Mouse (Mus musculus) ES-Bruce4 (cell line): ENCODE data around the gene Ccnjl. TPM values are rescaled to one million over a fixed set of nuclear protein-coding genes. Genes with fewer than 3 reads are reported as not detected.

Experiments used
- H3K27ac ChIP-seq: 2 replicates; pipeline ENCODE4 v1.5.1; 2012; ENCODE audit warnings: low read length, inconsistent platforms; ENCODE audit not compliant: insufficient read depth
- H3K27me3 ChIP-seq: 2 replicates; pipeline ENCODE4 v1.6.1; 2012; ENCODE audit warnings: mild to moderate bottlenecking, low read length, inconsistent platforms; ENCODE audit not compliant: control insufficient read depth, poor library complexity, insufficient read depth, severe bottlenecking
- H3K36me3 ChIP-seq: 2 replicates; pipeline ENCODE4 v1.6.1; 2012; ENCODE audit warnings: inconsistent platforms, mild to moderate bottlenecking, low read length, moderate library complexity; ENCODE audit not compliant: control insufficient read depth, poor library complexity, insufficient read depth, severe bottlenecking
- H3K4me1 ChIP-seq: one replicate; pipeline ENCODE4 v1.8.1; 2011; ENCODE audit warnings: low read length; ENCODE audit not compliant: control insufficient read depth, insufficient read depth
- H3K4me3 ChIP-seq: 2 replicates; pipeline ENCODE4 v1.5.1; 2011; ENCODE audit warnings: low read depth, mild to moderate bottlenecking, low read length
- H3K9ac ChIP-seq: 2 replicates; pipeline ENCODE4 v1.6.1; 2012; ENCODE audit warnings: low read depth, mild to moderate bottlenecking, inconsistent platforms; ENCODE audit not compliant: poor library complexity, severe bottlenecking
- H3K9me3 ChIP-seq: replicated peaks from 2 replicates; pipeline ENCODE4 v1.6.1; 2012; ENCODE audit warnings: mild to moderate bottlenecking, low read length, inconsistent platforms; ENCODE audit not compliant: control insufficient read depth, poor library complexity, insufficient read depth, severe bottlenecking
- CTCF ChIP-seq: IDR thresholded peaks from one replicate; pipeline ENCODE4 v1.8.1; 2011; ENCODE audit warnings: low read depth, low read length
- EP300 ChIP-seq: IDR thresholded peaks from 2 replicates; pipeline ENCODE4 v1.6.1; 2011; ENCODE audit warnings: low read depth, low read length; ENCODE audit not compliant: insufficient read depth
- POLR2A ChIP-seq: IDR thresholded peaks from one replicate; pipeline ENCODE4 v1.8.1; 2011; ENCODE audit warnings: low read length; ENCODE audit not compliant: insufficient read depth
- polyA plus RNA-seq: library from polyadenylated mRNA; stranded (reverse); fragments of >200 nt; gene quantifications from 2 replicates; pipeline ENCODE4 v1.2.4, GENCODE M21; 2011; ENCODE audit warnings: low read depth; ENCODE audit not compliant: missing spikeins, insufficient read depth, insufficient read length

Gene Ccnjl
- polyA plus RNA-seq, 1 experiment: 3.8 TPM

- Histone ChIP-seq H3K27ac (no peak overlapping the region), H3K36me3 (no peaks in the 10 kb centered on the region)
These were observed 18.1 kb downstream of the Ccnjl start for GRCm38 (mm10) chr11:43546678-43547077.

DNA sequence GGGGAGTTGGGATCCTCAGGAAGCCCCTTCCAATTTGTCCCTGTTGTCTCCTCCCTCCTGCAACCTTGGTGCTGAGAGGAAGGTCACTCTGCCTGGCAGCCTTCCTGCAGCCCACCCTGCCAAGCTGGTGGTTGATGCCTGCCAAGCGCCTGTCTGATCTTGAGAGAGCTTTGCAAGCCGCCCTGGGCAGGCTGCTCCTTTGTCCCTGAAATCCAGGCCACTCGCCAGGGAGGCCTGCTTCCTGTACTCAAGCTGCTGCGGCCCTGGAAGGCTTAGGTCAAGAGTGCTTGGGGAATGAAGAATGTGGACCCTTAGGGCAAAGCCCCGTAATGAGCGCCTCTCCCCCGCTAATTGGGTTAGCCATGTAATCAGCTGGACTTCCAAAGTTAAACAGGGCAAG, 19.6 kb downstream of the Ccnjl start:
- Histone ChIP-seq H3K9me3 (no peaks in the 10 kb centered on the region), H3K27ac (no peak overlapping the region), H3K9ac (no peak overlapping the region), H3K4me3 (no peak overlapping the region), H3K4me1 (no peaks in the 10 kb centered on the region), H3K36me3 (no peaks in the 10 kb centered on the region), H3K27me3 (no peaks in the 10 kb centered on the region)
- TF ChIP-seq EP300: no peak
- no peak for TF ChIP-seq POLR2A
- no peak for TF ChIP-seq CTCF

More at GRCm38 (mm10) chr11:43546678-43547077, 18.1 kb downstream of the Ccnjl start:
- TF ChIP-seq EP300: 0 out of 2 replicates have a peak, but pooled peaks have one; percentile 15
- TF ChIP-seq POLR2A: no peak
- TF ChIP-seq CTCF: no peak
- Histone ChIP-seq H3K4me3 (no peak overlapping the region), H3K9ac (no peak overlapping the region), H3K27me3 (no peaks in the 10 kb centered on the region), H3K9me3 (no peaks in the 10 kb centered on the region), H3K4me1 (no peaks in the 10 kb centered on the region)

DNA sequence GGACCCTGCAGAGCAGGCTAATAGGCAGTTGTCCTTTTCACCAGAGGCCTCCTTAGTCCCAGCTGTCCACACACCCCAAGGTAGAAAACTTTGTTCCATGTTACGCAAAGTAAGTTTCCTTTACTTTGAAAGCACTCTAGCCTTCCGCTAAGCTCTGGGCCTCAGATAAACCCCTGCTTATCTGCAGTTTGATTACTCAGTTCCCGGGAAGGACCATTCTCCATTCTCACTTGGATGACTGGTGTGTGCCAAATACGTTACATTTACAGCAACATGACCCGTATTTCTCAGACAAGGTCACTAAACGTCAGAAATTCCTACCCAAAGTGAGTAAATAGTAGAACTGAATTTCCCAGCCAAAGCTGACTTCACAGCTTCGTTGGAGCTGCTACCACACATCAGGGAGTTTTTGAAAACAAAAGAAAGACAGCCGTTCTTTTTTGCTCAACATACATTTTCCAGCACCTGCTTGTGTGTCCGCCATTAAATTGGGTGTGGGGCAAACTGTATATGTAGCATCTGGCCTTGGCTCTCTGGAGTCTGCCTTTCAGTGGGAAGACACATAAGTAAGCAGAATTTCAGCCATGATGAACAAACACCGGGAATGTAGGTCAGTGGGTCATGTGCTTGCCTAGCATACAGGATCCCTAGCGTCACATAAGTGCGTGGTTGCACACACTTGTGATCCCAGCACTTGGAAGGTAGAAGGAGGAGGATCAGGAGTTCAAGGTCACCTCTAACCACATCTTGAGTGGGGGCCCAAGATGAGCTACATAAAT, 20.3 kb downstream of the Ccnjl start:
- H3K27ac ChIP-seq: no peak overlapping the region
- no peaks in the 10 kb centered on the region for H3K27me3 ChIP-seq
- H3K9ac ChIP-seq: no peak overlapping the region
- TF ChIP-seq EP300 (no peak), CTCF (no peak), POLR2A (no peak)
- no peaks in the 10 kb centered on the region for H3K4me1 ChIP-seq
- H3K36me3 ChIP-seq: no peaks in the 10 kb centered on the region
- H3K9me3 ChIP-seq: no peaks in the 10 kb centered on the region
- H3K4me3 ChIP-seq: no peak overlapping the region

GRCm38 (mm10) chr11:43549701-43550100, 21.1 kb downstream of the Ccnjl start:
- TF ChIP-seq CTCF (no peak), EP300 (no peak), POLR2A (no peak)
- H3K27ac ChIP-seq: no peak overlapping the region
- no peaks in the 10 kb centered on the region for H3K36me3 ChIP-seq
- no peak overlapping the region for H3K9ac ChIP-seq
- H3K4me1 ChIP-seq: no peaks in the 10 kb centered on the region
- H3K27me3 ChIP-seq: no peaks in the 10 kb centered on the region
- H3K9me3 ChIP-seq: no peaks in the 10 kb centered on the region
- H3K4me3 ChIP-seq: no peak overlapping the region

- Histone ChIP-seq H3K36me3 (no peaks in the 10 kb centered on the region), H3K9me3 (no peaks in the 10 kb centered on the region), H3K27ac (no peak overlapping the region), H3K4me1 (no peaks in the 10 kb centered on the region), H3K9ac (no peak overlapping the region), H3K4me3 (no peak overlapping the region), H3K27me3 (no peaks in the 10 kb centered on the region)
- no peak for TF ChIP-seq CTCF
- no peak for TF ChIP-seq POLR2A
- no peak for TF ChIP-seq EP300
These were observed 23.2 kb downstream of the Ccnjl start for GRCm38 (mm10) chr11:43551756-43552155.

GRCm38 (mm10) chr11:43552675-43553074, 24.1 kb downstream of the Ccnjl start:
- Histone ChIP-seq H3K9me3 (no peaks in the 10 kb centered on the region), H3K4me3 (no peak overlapping the region), H3K9ac (no peak overlapping the region), H3K36me3 (peaks cover under 1% of the 10 kb centered on the region; the same call in 1 of the 2 replicates), H3K27ac (no peak overlapping the region), H3K27me3 (no peaks in the 10 kb centered on the region), H3K4me1 (no peaks in the 10 kb centered on the region)
- TF ChIP-seq CTCF (no peak), EP300 (no peak), POLR2A (no peak)
